Mouse (Mus musculus): ENCODE results near the gene Foxi1.

DNA sequence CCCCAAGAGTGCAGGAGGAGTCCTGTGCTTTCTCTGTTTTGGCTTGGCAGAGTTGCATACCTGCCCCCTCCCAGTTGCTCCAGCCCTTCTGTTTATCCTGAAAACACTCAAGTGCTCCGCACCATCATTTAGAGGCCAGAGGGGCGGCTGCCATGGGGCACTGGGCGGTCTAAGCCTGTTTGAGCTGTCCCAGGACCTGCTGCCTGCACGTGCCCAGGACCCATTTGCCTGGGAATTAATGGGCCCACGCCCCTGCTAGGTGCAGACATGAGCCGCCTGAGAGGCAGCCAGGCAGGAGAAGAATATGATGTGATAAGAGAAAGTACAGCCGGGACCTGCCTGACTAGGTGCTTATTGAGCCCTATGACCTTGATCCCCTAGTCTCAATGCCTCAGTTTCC, 52.7 kb downstream of the Foxi1 start:
- TF ChIP-seq EP300 (IDR thresholded peaks at IDR 0.05; ENCODE audit: low read length) (no peak), CTCF (conservative IDR thresholded peaks at IDR 0.05 in 1 of 2, IDR thresholded peaks at IDR 0.05 in 1 of 2; ENCODE audit: low read depth in 2 of 2, low read length in 2 of 2) (no peak), POLR2A (IDR thresholded peaks at IDR 0.05; ENCODE audit: low read depth, low read length) (no peak), TCF12 (IDR thresholded peaks at IDR 0.05; ENCODE audit: low read depth, low read length) (no peak), E2F4 (IDR thresholded peaks at IDR 0.05; ENCODE audit: insufficient replicate concordance, low read depth, low read length) (no peak), UBTF (IDR thresholded peaks at IDR 0.05; ENCODE audit: low read depth, low read length) (no peak), RCOR1 (conservative IDR thresholded peaks at IDR 0.05; ENCODE audit: low read depth, low read length) (no peak), ETS1 (conservative IDR thresholded peaks at IDR 0.05; ENCODE audit: low read depth, low read length) (no peak), POLR2AphosphoS2 (IDR thresholded peaks at IDR 0.05; ENCODE audit: low read depth, low read length) (no peak), CHD1 (IDR thresholded peaks at IDR 0.05; ENCODE audit: low read depth, low read length) (no peak), ZC3H11A (IDR thresholded peaks at IDR 0.05; ENCODE audit: low read depth, low read length) (no peak), ZKSCAN1 (IDR thresholded peaks at IDR 0.05; ENCODE audit: borderline replicate concordance, low read depth, low read length) (no peak)
